Mouse (Mus musculus): ENCODE measurements around the gene Zbtb37.

Gene Zbtb37

DNA sequence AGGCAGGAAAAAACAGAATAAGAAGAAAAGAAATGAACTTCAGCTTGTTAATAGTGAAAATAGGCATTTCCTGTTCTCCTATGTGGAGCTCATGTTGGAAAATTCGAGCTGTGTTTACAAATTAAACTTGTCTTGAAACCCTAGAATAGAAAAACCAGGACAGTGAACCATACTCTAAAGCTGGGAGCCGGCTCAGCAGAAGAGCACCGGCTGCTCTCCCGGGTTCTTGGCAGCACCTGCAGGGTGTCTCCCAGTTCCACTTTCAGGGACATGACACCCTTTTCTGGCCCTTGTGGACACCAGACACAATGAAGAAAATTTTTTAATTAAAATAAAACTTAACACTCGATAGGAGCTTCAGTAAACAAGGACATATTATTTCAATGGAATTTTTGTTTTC is 66.0 kb downstream of the Zbtb37 start:
- DNase-seq (ENCODE audit: low spot score) = no peak

DNA sequence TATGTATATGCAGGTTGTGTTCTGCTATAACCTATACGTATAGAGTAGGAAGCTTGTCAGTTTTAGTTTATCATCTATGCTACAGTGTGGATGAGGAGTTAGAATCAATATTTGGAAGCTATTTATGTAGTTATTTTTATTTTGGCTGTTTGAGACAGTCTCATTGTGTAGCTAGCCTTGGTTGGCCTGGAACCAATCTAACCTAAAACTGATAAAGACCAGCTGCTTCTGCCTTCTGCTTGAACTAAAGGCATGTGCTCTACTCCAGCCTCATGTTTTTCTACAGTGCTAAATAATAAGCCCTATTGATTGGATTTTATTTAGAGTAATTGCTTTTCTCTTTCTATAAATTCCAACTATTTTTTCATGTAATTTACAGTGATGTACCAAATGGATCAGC is 67.4 kb downstream of the Zbtb37 start:
- peak; percentile 11 for DNase-seq (ENCODE audit: low spot score)

DNA sequence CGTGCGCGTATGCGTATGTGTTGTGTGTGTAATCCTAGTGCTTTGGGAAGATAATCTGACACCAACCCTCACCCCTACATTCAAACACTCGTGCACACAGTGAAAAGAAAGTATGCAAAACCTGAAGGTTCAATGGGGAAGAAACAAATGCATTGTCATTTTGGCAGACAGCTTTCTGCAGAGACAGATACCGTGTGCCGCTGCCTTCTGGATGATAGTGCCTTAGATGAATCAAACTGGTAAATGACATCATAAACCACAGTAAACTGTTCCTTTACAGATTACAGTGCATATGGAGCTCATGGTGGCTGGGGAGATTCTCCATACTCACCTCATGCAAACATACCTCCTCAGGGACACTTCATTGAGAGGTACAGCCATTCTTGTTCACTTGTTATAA is 71.5 kb downstream of the Zbtb37 start:
- no peak for DNase-seq (ENCODE audit: low spot score)
